Mouse (Mus musculus) kidney, embryonic 16.5 days (tissue): Measurements from ENCODE around the gene B3gnt6. TPM values are rescaled to one million over a fixed set of nuclear protein-coding genes. Genes with fewer than 3 reads are reported as not detected.

ENCODE experiments used
- ATAC-seq: fragments of 200-750 bp; cut with Nextera tagmentation; 2 replicates; pipeline ENCODE4 v1.8.0; 2017; ENCODE audit warnings: moderate TSS enrichment; ENCODE audit not compliant: low FRiP score, low TSS enrichment
- H3K27ac ChIP-seq: fragments of 300-500 bp; sonication (generic); 2 replicates; pipeline ENCODE4 v1.5.1; 2014; ENCODE audit warnings: low read length
- H3K27me3 ChIP-seq: fragments of 300-500 bp; sonication (generic); 2 replicates; pipeline ENCODE4 v1.6.1; 2014; ENCODE audit warnings: low read length, control low read depth, mixed read lengths; ENCODE audit not compliant: insufficient read depth
- H3K36me3 ChIP-seq: fragments of 300-500 bp; sonication (generic); 2 replicates; pipeline ENCODE4 v1.6.1; 2014; ENCODE audit warnings: low read length, control low read depth, mixed read lengths; ENCODE audit not compliant: insufficient read depth
- H3K4me1 ChIP-seq: fragments of 300-500 bp; sonication (generic); 2 replicates; pipeline ENCODE4 v1.6.1; 2014; ENCODE audit warnings: low read length, control low read depth, mixed read lengths; ENCODE audit not compliant: insufficient read depth
- H3K4me2 ChIP-seq: fragments of 300-500 bp; sonication (generic); replicated peaks from 2 replicates; pipeline ENCODE4 v1.6.1; 2014; ENCODE audit warnings: low read depth, low read length
- H3K4me3 ChIP-seq: fragments of 300-500 bp; sonication (generic); 2 replicates; pipeline ENCODE4 v1.5.1; 2014; ENCODE audit warnings: mild to moderate bottlenecking, low read length
- H3K9ac ChIP-seq: fragments of 300-500 bp; sonication (generic); replicated peaks from 2 replicates; pipeline ENCODE4 v1.6.1; 2014; ENCODE audit warnings: low read length
- H3K9me3 ChIP-seq: fragments of 300-500 bp; sonication (generic); 2 replicates; pipeline ENCODE4 v1.6.1; 2016; ENCODE audit warnings: low read length, control low read depth
- WGBS: fragments of 180-500 bp; shearing (Covaris S2); extraction: QIAGEN DNeasy Blood & Tissue Kit; methylation state at CpG from one replicate; pipeline ENCODE4 v1.1.7; 2014; 5-methylcytosine and 5-hydroxymethylcytosine counted together
- polyA plus RNA-seq: library from polyadenylated mRNA; unstranded; fragments of >200 nt; fragmentation: Nextera tagmentation; extraction: Ambion mirVana; gene quantifications from 2 replicates; pipeline ENCODE4 v1.2.1, GENCODE M21; 2015

The B3gnt6 gene
- polyA plus RNA-seq, 1 experiment from 2014 or later, result 0.09 TPM

DNA sequence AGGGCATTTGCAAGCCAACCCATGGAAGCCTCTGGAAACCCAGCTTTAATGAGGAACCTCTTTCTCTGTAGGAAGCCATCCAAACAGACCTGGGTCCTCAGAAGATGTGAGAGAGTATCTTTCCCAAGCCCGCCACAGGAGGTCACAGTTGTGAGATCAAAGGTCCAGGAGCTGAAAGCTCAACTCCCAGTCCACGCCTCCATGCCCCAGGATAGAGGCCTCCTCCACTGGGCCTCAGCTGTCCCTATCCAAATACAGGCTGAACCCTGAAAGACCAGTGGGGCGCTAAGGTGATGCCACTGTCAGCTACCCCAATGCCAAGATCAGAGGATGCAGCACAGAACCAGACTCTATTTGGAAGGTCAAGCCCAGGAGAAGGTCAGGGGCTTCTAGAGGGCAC is 56.6 kb downstream of the B3gnt6 start:
- Histone ChIP-seq H3K4me3 (no peak overlapping the region), H3K9me3 (no peaks in the 10 kb centered on the region), H3K4me1 (peaks cover 41% of the 10 kb centered on the region), H3K36me3 (no peaks in the 10 kb centered on the region), H3K9ac (no peak overlapping the region), H3K27ac (peak overlapping the region; percentile 6), H3K4me2 (no peak overlapping the region), H3K27me3 (no peaks in the 10 kb centered on the region)
- WGBS, result 41% methylated on average over 3 of the region's 3 CpGs
- peak; percentile 24 for ATAC-seq

Other genes with a start within 250 kb of the B3gnt6 start
- 15.2 and 18.5 TPM in 2 replicates for gene Myo7a, start 80.0 kb downstream of the B3gnt6 start, polyA plus RNA-seq
- 0.49 and 0.81 TPM in 2 replicates for gene Omp, start 54.0 kb downstream of the B3gnt6 start, polyA plus RNA-seq
- gene Capn5, start 21.2 kb downstream of the B3gnt6 start, polyA plus RNA-seq, result 17.4 and 19.5 TPM in 2 replicates
- gene Acer3, start 121.7 kb upstream of the B3gnt6 start, polyA plus RNA-seq, result 27.4 and 32.3 TPM in 2 replicates
- gene Tsku, start 161.8 kb upstream of the B3gnt6 start, polyA plus RNA-seq, result 7.3 and 9.9 TPM in 2 replicates
- 0.09 TPM in 1 of 2 replicates, not detected in the other for gene Gucy2d, start 240.9 kb upstream of the B3gnt6 start, polyA plus RNA-seq